Mouse (Mus musculus) bone marrow, adult 2 months (tissue): ENCODE data around the gene Tmem167. TPM values are rescaled to one million over a fixed set of nuclear protein-coding genes. Genes with fewer than 3 reads are reported as not detected.

ENCODE experiments used
- H3K27ac ChIP-seq: fragments of 200-500 bp; 2 replicates; pipeline ENCODE4 v1.5.1; 2012; ENCODE audit warnings: low read depth, mild to moderate bottlenecking, control low read depth, inconsistent platforms, low read length; ENCODE audit not compliant: control insufficient read depth, poor library complexity, insufficient read depth
- H3K4me1 ChIP-seq: fragments of 200-500 bp; 2 replicates; pipeline ENCODE4 v1.6.1; 2011; ENCODE audit warnings: low read length; ENCODE audit not compliant: control insufficient read depth, insufficient read depth
- H3K4me3 ChIP-seq: fragments of 200-500 bp; replicated peaks from 2 replicates; pipeline ENCODE3; 2011; ENCODE audit warnings: mild to moderate bottlenecking, low read depth, low read length, control low read depth; ENCODE audit not compliant: control insufficient read depth
- CTCF ChIP-seq: fragments of 200-500 bp; IDR thresholded peaks from 2 replicates; pipeline ENCODE4 v1.5.1; 2011; ENCODE audit warnings: low read length, control low read depth; ENCODE audit not compliant: control insufficient read depth, insufficient read depth
- POLR2A ChIP-seq: fragments of 200-500 bp; IDR thresholded peaks from 2 replicates; pipeline ENCODE4 v1.6.1; 2011; ENCODE audit warnings: low read depth, mild to moderate bottlenecking, control low read depth, low read length, borderline replicate concordance; ENCODE audit not compliant: control insufficient read depth
- WGBS: fragments of 180-500 bp; shearing (Covaris S2); methylation state at CpG from one replicate; pipeline ENCODE4 v1.1.7; 2018; 5-methylcytosine and 5-hydroxymethylcytosine counted together
- polyA plus RNA-seq: library from polyadenylated mRNA; stranded (reverse); fragments of >200 nt; gene quantifications from 2 replicates; pipeline ENCODE4 v1.2.4, GENCODE M21; 2011; ENCODE audit warnings: low replicate concordance; ENCODE audit not compliant: missing spikeins, insufficient read depth, insufficient read length

Gene Tmem167
- polyA plus RNA-seq, 1 experiment = 18.4 TPM

DNA sequence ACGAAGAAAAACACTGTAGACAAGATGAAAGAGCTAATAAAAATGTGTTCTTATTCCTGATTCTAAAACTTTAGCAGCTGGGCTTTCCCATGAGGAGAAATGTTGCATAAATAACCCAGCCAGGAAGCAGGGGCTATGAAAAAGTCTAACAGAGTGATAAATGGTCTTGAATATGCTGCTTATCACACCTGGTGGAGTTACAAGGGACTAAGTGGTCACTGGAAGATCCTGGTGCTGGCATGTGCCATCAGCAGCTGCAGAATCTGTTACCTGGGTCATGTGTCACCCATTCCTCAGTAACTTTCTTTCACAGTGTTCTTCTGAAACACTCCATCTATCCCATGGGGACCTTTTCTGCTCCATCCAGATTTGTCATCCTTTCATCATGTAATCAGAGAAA, 22.8 kb downstream of the Tmem167 start:
- Histone ChIP-seq H3K4me1 (no peaks in the 10 kb centered on the region), H3K4me3 (no peak overlapping the region), H3K27ac (no peak overlapping the region)
- TF ChIP-seq POLR2A = no peak
- TF ChIP-seq CTCF = no peak
- 75% methylated on average over 1 of the region's 1 CpGs for WGBS

DNA sequence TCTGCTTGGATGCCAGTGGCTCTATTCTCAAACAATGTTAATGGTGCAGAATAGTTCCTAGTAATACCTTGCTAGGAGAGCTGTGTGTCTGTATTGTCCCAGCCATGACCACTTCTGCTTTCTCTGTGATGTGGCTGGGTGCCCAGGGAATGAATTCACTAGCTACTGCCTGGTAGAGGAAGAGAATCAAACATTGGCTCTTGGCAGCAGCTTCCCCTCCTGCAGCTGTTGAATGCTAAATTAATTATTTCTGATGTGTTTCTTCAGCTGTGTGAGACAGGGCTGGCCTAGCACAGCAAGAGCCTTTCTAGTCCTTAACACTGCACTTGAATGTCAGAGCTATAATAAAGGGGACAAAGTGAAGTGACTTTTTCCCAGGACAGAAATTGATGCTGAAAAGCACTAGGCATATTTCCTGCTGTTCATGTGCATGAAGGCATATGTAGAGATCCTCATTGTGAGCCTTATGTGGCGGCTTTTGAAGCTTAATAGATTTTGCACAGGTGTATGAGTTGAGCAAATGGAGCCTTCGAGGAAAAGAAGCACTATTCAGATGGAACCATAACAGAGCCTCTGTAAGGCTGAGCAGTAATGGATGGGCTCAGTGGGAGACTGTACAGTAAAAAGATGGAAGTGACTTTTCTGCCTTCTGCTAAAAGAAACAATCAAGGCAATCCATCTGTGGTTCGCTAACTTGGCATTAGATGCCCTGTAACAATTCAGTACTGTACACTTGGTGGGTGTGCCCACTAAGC, 47.4 kb downstream of the Tmem167 start:
- Histone ChIP-seq H3K4me3 (no peak overlapping the region), H3K27ac (no peak overlapping the region), H3K4me1 (no peaks in the 10 kb centered on the region)
- WGBS = 69% methylated on average over 3 of the region's 3 CpGs
- TF ChIP-seq CTCF (no peak), POLR2A (no peak)

GRCm38 (mm10) chr13:90141681-90142080, 52.8 kb downstream of the Tmem167 start:
- Histone ChIP-seq H3K27ac (no peak overlapping the region), H3K4me1 (no peaks in the 10 kb centered on the region), H3K4me3 (no peak overlapping the region)
- TF ChIP-seq POLR2A (no peak), CTCF (no peak)
- 78% methylated on average over 1 of the region's 1 CpGs for WGBS

DNA sequence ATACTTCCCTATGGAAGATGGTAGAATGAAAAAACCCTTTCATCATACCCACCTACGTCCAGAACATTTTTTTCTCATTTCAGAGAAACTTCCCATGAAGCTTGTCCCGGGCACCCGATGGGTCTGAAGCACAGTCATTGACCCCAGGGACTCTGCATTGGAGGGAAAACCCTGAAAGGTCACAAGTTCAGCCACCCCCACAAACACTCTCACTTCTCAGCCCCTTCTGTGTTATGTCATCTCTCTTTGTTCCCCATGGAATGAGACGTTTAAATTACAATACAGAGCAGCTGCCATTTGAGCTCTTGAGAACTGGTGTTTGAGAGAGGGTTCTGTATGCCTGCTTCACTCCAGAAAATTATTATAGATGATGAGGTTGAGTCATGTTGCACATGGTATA, 54.3 kb downstream of the Tmem167 start:
- no peak overlapping the region for H3K27ac ChIP-seq
- no peaks in the 10 kb centered on the region for H3K4me1 ChIP-seq
- WGBS = 64% methylated on average over 4 of the region's 4 CpGs
- no peak overlapping the region for H3K4me3 ChIP-seq
- TF ChIP-seq POLR2A (no peak), CTCF (no peak)

DNA sequence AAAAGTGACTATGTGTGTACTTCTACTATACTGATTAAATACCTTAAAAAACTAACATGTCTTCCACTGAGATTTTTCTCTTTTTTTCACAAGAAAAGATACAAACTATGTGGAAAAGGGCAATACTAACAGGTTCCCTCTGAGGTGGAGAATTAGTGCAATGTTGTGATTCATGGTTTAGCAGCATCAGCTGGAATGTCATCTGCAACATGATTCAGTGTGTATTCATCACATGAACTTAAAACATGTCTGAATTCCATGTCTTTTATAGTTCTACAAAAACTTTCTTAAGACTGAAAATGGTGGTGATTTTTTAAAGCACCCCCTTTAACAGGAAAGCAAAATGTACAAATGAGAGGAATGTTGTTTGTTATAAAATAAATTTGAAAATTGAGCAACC, 63.0 kb downstream of the Tmem167 start:
- Histone ChIP-seq H3K27ac (no peak overlapping the region), H3K4me3 (no peak overlapping the region), H3K4me1 (no peaks in the 10 kb centered on the region)
- no peak for TF ChIP-seq CTCF
- TF ChIP-seq POLR2A = no peak

DNA sequence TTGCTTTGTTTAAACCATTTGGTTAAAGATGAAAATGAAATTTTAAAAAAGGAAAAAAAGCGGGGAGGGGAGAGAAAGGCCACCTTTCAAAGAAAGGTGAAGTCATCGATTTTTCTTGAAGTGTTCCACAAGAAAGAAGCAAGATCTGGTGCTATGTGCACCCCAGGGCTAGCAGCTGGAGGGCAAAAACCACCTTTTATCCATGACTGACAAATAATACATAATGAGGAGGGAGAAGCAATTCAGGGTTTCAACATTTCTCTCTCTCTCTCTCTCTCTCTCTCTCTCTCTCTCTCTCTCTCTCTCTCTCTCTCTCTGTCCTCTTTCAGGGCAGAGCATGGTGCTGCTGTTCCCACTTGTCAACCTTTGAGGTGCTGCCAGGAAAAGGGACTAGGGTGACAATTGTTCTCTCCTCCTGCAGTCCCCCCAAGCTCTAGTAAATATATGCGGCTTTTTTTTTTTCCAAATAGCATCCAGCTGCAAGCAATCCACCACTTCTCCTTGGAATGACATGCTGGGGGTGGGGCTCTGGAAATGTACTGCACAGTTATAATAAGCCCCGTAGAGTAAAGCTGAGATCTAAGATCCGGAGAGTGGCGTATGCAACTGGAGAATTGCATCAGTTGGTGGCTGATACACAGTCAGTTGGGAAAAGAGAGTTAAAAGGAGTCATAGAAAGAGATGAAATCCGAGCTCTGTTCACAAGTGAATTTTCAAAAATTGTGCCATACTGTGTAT, 63.8 kb downstream of the Tmem167 start:
- WGBS = 72% methylated on average over 7 of the region's 7 CpGs
- TF ChIP-seq CTCF = no peak
- Histone ChIP-seq H3K4me1 (no peaks in the 10 kb centered on the region), H3K27ac (no peak overlapping the region), H3K4me3 (no peak overlapping the region)

DNA sequence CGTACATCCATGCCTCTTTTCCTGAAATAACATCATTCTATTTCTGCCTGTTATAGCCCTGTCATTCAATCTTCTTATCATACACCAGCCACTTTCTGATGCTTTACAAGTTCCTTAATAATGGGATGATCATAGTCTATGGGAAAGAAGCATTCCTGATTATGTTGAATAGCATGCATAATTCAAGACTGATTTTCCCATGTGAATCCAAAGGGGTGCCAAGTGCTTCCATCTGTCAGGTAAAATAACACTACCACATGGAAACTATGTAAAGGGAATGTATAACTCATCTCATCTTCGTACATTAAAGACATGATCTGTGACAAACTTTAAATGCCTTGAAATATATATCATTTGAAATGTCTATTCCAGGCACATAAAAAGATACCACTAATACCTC, 75.2 kb downstream of the Tmem167 start:
- Histone ChIP-seq H3K27ac (no peak overlapping the region), H3K4me3 (no peak overlapping the region), H3K4me1 (no peaks in the 10 kb centered on the region)
- TF ChIP-seq CTCF (no peak), POLR2A (no peak)
- 82% methylated on average over 2 of the region's 2 CpGs for WGBS

- no peak for TF ChIP-seq POLR2A
- TF ChIP-seq CTCF = no peak
- Histone ChIP-seq H3K4me1 (no peaks in the 10 kb centered on the region), H3K4me3 (no peak overlapping the region), H3K27ac (no peak overlapping the region)
- WGBS = 52% methylated on average over 3 of the region's 3 CpGs
These were observed 78.1 kb downstream of the Tmem167 start for GRCm38 (mm10) chr13:90167044-90167443.

DNA sequence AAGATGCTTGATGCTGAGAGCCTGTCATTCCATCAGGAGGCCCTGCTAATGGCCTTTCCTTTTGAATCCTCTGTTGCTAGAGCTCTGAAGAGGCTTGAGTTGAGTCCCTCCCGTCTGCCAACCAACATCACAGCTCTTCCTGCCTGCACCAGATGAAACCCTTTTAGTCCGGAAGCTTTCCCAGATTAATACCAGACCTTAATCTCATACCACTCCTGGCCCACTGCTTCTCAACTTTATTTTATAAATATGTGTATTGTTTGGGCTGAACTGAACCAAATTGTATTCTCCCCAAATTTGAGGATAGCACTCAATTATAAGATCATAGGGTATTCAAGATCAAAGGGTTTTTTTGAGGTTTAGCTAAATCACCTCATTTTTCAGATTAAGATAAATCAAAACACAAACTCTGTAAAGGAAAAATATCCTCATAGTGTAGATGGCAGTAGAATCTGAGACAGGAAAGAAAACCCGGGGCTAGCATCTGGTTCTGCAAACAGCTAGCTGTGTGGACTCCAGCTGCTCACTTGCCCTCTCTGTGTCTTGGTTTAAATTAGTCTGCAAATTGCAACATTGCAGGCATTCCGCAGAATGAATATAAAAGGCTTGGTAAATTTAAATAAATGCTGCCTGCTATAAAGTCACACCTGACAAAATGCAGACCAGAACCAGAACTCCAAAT, 81.3 kb downstream of the Tmem167 start:
- TF ChIP-seq POLR2A (no peak), CTCF (no peak)
- Histone ChIP-seq H3K4me1 (no peaks in the 10 kb centered on the region), H3K4me3 (no peak overlapping the region), H3K27ac (no peak overlapping the region)
- 65% methylated on average over 4 of the region's 4 CpGs for WGBS
